Mouse (Mus musculus) embryonic facial prominence, embryonic 15.5 days (tissue): Measurements from ENCODE around the gene Zdhhc11. TPM values are rescaled to one million over a fixed set of nuclear protein-coding genes. Genes with fewer than 3 reads are reported as not detected.
"Not testable (repeated sequence)": the region's sequence is repeated elsewhere in the genome, so short reads cannot be mapped to it uniquely, and the experiment has no call there.

Experiments
- ATAC-seq: fragments of 200-750 bp; cut with Nextera tagmentation; 2 replicates; pipeline ENCODE4 v1.8.0; 2017; ENCODE audit warnings: low read depth, moderate TSS enrichment; ENCODE audit not compliant: insufficient number of reproducible peaks, low FRiP score, low TSS enrichment
- H3K27ac ChIP-seq: fragments of 300-500 bp; sonication (generic); replicated peaks from 2 replicates; pipeline ENCODE4 v1.5.1; 2015; ENCODE audit warnings: mild to moderate bottlenecking, inconsistent platforms
- H3K27me3 ChIP-seq: fragments of 300-500 bp; sonication (generic); 2 replicates; pipeline ENCODE4 v1.6.1; 2015; ENCODE audit warnings: inconsistent platforms
- H3K36me3 ChIP-seq: fragments of 300-500 bp; sonication (generic); 2 replicates; pipeline ENCODE4 v1.6.1; 2015; ENCODE audit warnings: mild to moderate bottlenecking, inconsistent platforms
- H3K4me1 ChIP-seq: fragments of 300-500 bp; sonication (generic); 2 replicates; pipeline ENCODE4 v1.6.1; 2015; ENCODE audit warnings: inconsistent platforms
- H3K4me2 ChIP-seq: fragments of 300-500 bp; sonication (generic); replicated peaks from 2 replicates; pipeline ENCODE4 v1.6.1; 2015; ENCODE audit warnings: mild to moderate bottlenecking, inconsistent platforms
- H3K4me3 ChIP-seq: fragments of 300-500 bp; sonication (generic); replicated peaks from 2 replicates; pipeline ENCODE4 v1.5.1; 2015; ENCODE audit warnings: mild to moderate bottlenecking, inconsistent platforms
- H3K9ac ChIP-seq: fragments of 300-500 bp; sonication (generic); 2 replicates; pipeline ENCODE4 v1.6.1; 2015; ENCODE audit warnings: inconsistent platforms
- H3K9me3 ChIP-seq: fragments of 300-500 bp; sonication (generic); replicated peaks from 2 replicates; pipeline ENCODE4 v1.6.1; 2016; ENCODE audit warnings: inconsistent platforms
- WGBS: fragments of 180-500 bp; shearing (Covaris S2); methylation state at CpG from one replicate; pipeline ENCODE4 v1.1.7; 2015; 5-methylcytosine and 5-hydroxymethylcytosine counted together
- polyA plus RNA-seq: library from polyadenylated mRNA; unstranded; fragments of >200 nt; fragmentation: Nextera tagmentation; extraction: Ambion mirVana; gene quantifications from 2 replicates; pipeline ENCODE4 v1.2.1, GENCODE M21; 2015

Gene Zdhhc11
- polyA plus RNA-seq, 1 experiment from 2014 or later = not detected

DNA sequence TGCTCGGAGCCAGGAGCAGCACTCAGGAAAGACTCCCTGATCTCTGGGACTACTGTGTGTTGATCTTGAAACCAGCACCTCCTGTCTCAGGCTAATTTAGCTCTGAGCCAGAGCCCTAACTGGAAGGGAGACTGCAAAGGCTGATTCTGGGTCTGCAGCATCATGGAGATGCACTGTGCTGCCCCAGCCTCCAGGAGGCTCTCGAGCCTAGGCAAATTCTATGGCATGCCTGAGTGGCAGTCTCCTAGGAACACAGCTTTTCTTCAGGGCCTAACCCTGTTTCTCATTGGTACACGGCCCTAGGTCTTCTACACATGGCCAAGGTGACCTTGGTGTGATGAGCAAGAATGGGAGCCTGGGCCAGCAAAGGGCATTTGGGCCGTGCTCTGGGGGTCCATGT, 2.5 kb upstream of the Zdhhc11 start:
- Histone ChIP-seq H3K4me1 (no peaks in the 10 kb centered on the region), H3K4me2 (no peak overlapping the region), H3K27ac (no peak overlapping the region), H3K4me3 (no peak overlapping the region), H3K9me3 (no peaks in the 10 kb centered on the region), H3K27me3 (no peaks in the 10 kb centered on the region; the same call in 1 of the 2 replicates), H3K36me3 (peaks cover 54% of the 10 kb centered on the region), H3K9ac (no peak overlapping the region)
- 81% methylated on average over 4 of the region's 4 CpGs for WGBS
- no peak for ATAC-seq

DNA sequence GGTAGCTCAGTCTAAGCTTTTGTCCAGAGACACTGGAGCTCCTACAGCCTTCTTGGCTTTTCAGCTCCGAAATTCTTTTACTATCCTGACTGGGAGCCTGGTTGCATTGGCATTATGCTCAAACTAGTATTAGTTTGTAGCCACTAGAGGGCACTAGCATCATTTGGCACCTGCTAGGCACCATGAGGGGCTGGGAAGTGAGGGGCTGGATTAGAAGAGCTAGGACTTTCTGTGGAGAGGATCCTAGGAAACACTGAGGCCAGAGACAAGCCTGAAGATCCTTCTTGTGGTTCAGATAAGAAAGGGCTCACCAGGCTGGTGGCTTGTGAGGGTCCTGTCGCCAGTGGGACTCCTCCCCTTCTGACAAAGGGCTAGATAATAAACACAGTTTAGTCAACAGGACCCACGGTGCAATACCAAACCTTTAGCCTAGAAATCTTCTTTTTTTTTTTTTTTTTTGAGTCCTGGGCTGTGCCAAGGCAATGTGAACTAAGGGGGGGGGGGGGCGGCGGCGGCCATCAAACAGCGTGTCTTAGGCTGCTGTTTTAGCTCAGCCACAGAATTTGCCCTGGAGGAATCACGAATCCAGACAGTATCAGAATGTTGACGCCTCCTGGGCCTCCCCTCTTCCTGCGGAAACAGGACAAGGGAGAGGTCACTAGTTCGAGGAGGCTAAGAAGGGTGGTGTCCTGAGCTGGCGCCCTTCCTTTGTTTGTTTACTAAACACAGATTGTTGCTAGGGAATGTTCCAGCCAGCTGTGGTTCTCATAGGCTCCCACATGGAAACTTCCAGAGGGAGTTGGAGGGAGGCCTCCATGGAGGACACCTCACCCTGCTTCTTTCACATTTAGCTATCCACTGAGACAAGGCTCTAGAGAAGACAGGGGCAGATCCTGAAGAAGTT, 7.1 kb downstream of the Zdhhc11 start:
- Histone ChIP-seq H3K4me1 (peaks cover 8% of the 10 kb centered on the region), H3K9ac (no peak overlapping the region), H3K9me3 (no peaks in the 10 kb centered on the region), H3K4me3 (no peak overlapping the region), H3K36me3 (no peaks in the 10 kb centered on the region), H3K27ac (no peak overlapping the region), H3K27me3 (no peaks in the 10 kb centered on the region; the same call in 1 of the 2 replicates), H3K4me2 (peak overlapping the region; percentile 38)
- ATAC-seq = peak; percentile 77; the same call in 1 of the 2 replicates
- WGBS = 17% methylated on average over 12 of the region's 12 CpGs

DNA sequence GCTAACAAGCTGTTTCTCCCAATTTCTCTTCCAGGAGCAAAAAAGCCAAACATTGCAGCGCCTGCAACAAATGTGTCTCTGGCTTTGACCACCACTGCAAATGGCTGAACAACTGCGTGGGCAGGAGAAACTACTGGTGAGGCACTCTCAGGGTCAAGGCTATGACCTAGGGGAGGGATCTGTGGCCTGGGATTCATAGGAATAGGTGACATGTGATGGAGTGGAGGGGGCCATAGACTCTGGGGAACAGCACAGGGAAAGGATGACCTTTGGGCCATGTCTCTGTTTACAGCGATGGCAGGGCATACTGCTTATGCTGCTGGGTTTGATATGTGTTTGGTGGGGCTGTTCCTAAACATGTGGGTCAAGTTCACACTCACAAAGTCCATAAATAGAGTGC, 10.9 kb downstream of the Zdhhc11 start:
- Histone ChIP-seq H3K36me3 (no peaks in the 10 kb centered on the region), H3K27ac (no peak overlapping the region), H3K4me3 (no peak overlapping the region), H3K4me2 (no peak overlapping the region), H3K9ac (no peak overlapping the region), H3K4me1 (peaks cover 8% of the 10 kb centered on the region), H3K27me3 (no peaks in the 10 kb centered on the region), H3K9me3 (no peaks in the 10 kb centered on the region)
- 86% methylated on average over 3 of the region's 3 CpGs for WGBS
- no peak for ATAC-seq

DNA sequence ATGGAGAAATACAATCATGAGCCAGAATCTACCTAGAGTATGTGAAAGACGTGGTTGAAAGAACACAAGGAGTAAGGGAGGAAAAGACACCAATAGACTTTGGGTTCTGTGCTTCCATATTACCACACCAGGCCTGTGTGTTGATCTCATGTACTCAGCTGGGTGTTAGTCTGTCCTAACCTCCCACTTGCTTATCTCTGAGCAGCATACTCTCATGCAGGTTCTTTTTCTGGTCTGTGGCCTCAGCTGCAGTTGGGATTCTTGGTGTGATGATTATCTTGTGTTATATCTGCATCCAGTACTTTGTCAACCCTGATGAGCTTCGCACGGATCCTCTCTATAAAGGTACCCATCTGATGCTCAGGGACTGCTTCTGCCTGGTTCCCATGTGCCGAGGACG, 13.3 kb downstream of the Zdhhc11 start:
- Histone ChIP-seq H3K27ac (no peak overlapping the region), H3K9me3 (no peaks in the 10 kb centered on the region), H3K9ac (no peak overlapping the region), H3K4me3 (no peak overlapping the region), H3K36me3 (no peaks in the 10 kb centered on the region), H3K4me1 (no peaks in the 10 kb centered on the region), H3K4me2 (no peak overlapping the region), H3K27me3 (no peaks in the 10 kb centered on the region)
- WGBS = 83% methylated on average over 5 of the region's 5 CpGs
- ATAC-seq = no peak

DNA sequence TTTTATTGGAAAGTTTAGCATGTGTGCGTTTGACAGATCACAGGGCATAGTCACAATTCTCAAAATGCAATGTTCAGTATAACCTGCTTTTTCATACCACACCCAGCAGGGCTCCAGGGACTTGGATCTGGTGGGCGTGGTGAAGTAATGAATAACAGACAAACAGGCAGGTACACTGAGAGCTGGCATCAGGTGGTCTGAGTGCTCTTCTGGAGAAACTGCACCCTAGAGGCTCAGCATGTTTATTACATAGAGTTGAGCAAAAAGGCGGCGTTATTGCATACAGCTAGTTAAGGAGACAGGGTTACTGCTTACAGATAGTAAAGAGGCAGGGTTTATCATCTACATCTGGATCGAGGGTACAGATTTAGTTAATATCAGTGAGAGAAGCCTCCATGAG, 26.7 kb downstream of the Zdhhc11 start:
- peak; percentile 54; the same call in 1 of the 2 replicates for ATAC-seq
- Histone ChIP-seq H3K4me2 (no peak overlapping the region), H3K9me3 (no peaks in the 10 kb centered on the region), H3K27me3 (no peaks in the 10 kb centered on the region), H3K9ac (no peak overlapping the region), H3K27ac (no peak overlapping the region), H3K4me1 (no peaks in the 10 kb centered on the region), H3K36me3 (no peaks in the 10 kb centered on the region), H3K4me3 (no peak overlapping the region)
- 62% methylated on average over 5 of the region's 5 CpGs for WGBS

DNA sequence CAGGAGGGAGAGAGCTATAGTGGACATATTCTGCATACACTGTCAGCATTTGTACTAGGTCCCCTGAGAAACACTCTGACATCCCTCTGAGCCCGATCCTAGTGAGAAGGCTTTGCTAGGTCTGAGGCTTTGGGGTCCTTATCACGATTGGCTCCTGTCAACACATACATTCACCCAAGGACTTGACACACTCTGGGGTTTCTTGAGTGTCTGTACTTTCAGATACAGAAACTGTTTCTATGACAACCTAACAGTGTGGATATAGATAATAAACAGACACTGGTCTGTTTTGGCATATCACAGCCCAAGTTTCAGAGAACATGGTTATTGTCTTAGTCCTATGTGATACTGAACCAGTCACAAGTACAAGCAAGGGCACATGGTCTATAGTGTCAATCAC, 27.1 kb downstream of the Zdhhc11 start:
- Histone ChIP-seq H3K4me1 (no peaks in the 10 kb centered on the region), H3K9ac (no peak overlapping the region), H3K4me3 (no peak overlapping the region), H3K9me3 (no peaks in the 10 kb centered on the region), H3K27ac (no peak overlapping the region), H3K27me3 (no peaks in the 10 kb centered on the region), H3K36me3 (no peaks in the 10 kb centered on the region), H3K4me2 (no peak overlapping the region)
- ATAC-seq = no peak
- WGBS = 68% methylated on average over 2 of the region's 2 CpGs

DNA sequence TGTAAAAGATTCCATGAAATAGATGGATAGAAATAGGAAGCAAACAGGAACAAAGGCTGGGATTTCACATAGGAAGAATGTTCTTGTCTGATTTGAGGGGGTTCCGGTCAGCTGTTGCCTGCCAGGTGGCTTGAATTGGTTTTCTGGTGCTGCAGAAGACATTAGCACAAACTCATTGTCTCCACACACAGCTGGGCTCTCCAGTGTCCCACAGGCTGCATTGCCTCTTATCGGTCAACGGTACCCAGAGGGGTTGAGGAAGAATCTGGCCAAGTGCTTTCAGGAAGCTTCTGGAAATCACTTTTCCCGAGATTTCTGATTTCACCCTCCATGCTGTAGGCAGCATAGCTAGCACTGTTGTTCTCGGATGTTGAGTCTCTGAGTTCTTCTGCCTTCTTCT, 27.6 kb downstream of the Zdhhc11 start:
- ATAC-seq = no peak
- H3K4me1 ChIP-seq = no peaks in the 10 kb centered on the region
- no peak overlapping the region for H3K9ac ChIP-seq
- no peaks in the 10 kb centered on the region for H3K9me3 ChIP-seq
- no peak overlapping the region for H3K4me2 ChIP-seq
- no peaks in the 10 kb centered on the region for H3K27me3 ChIP-seq
- H3K27ac ChIP-seq = no peak overlapping the region
- 82% methylated on average over 5 of the region's 5 CpGs for WGBS
- no peaks in the 10 kb centered on the region for H3K36me3 ChIP-seq
- no peak overlapping the region for H3K4me3 ChIP-seq

DNA sequence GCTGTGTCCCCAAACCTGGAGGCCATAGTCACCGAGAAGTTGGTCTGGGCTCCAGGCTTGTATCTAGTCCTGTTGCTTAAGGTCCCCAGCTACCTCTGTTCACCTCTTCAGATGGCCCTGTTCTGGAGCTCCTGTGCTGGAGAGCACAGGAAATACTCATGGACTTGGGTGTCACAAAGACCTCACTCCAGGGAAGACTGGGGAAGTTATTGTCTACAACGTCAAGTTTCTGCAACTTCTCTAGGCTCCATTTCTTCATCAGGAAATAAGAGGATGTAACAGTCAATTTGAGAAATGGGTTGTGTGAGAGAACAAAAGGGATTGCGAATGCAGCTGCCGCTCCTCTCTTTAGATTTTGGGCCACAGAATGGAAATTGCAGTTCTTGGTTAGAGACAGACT, 32.8 kb downstream of the Zdhhc11 start:
- Histone ChIP-seq H3K9ac (no peak overlapping the region), H3K4me2 (no peak overlapping the region), H3K27ac (no peak overlapping the region), H3K4me3 (no peak overlapping the region), H3K36me3 (no peaks in the 10 kb centered on the region), H3K4me1 (no peaks in the 10 kb centered on the region), H3K27me3 (no peaks in the 10 kb centered on the region), H3K9me3 (no peaks in the 10 kb centered on the region)
- WGBS = 85% methylated on average over 4 of the region's 4 CpGs
- ATAC-seq = no peak

DNA sequence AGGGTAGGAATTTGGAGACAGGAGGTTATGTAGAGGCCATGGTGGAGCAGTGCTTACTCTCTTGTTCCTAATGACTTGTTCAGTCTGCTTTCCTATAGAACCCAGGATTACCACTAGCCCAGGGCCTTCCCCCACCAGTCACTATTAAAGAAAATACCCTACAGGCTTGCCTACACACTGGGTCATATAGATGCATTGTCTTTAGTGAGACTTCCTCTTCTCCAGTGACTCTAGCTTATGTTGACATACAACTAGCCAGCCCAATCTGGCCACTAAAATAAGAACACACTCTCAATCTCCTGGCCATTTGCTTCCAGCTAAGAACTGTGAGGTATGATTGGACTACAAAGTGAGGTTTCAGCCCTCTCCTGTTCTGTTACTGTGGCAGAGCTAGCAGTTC, 36.9 kb downstream of the Zdhhc11 start:
- no peaks in the 10 kb centered on the region for H3K27me3 ChIP-seq
- H3K27ac ChIP-seq = no peak overlapping the region
- H3K4me2 ChIP-seq = no peak overlapping the region
- no peaks in the 10 kb centered on the region for H3K9me3 ChIP-seq
- H3K9ac ChIP-seq = no peak overlapping the region
- H3K36me3 ChIP-seq = no peaks in the 10 kb centered on the region
- H3K4me1 ChIP-seq = no peaks in the 10 kb centered on the region
- ATAC-seq = no peak
- H3K4me3 ChIP-seq = no peak overlapping the region

DNA sequence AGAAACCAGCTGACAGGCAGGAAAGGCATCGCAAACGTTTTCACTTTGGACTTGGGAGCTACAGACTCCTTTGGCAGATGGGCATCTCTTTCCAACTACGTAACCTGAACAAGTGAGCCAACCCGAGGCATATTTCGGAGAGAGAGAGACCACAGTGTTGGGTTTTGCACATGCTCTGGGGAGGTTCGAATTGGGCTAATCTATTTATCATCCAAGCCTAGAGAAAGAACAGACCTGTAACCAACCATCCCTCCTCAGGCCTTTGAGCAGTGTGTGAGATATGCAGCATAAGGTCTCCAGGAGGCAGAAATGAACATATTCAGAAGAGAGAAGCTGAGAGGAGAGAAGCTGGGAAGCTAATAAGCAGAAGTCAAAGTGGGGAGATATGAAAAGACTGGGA, 37.3 kb downstream of the Zdhhc11 start:
- no peak for ATAC-seq
- no peaks in the 10 kb centered on the region for H3K36me3 ChIP-seq
- H3K27ac ChIP-seq = no peak overlapping the region
- H3K4me1 ChIP-seq = no peaks in the 10 kb centered on the region
- no peaks in the 10 kb centered on the region for H3K9me3 ChIP-seq
- no peak overlapping the region for H3K4me2 ChIP-seq
- no peaks in the 10 kb centered on the region for H3K27me3 ChIP-seq
- H3K4me3 ChIP-seq = no peak overlapping the region
- H3K9ac ChIP-seq = no peak overlapping the region
- WGBS = 73% methylated on average over 6 of the region's 6 CpGs

DNA sequence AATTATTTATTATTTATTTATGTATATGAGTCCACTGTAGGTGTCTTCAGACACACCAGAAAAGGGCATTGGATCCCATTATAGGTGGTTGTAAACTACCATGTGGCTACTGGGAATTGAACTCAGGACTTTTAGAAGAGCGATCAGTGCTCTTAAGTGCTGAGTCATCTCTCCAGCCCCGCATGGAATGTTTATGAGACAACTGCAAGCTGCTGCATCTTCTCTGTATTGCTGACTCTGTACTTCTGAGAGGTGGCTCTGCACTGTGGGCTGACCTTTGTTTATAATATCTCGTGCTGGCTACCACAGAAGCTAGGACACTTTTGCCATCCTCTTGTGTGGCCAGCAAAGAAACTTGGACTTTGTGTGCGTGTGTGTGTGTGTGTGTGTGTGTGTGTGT, 37.8 kb downstream of the Zdhhc11 start:
- no peak for ATAC-seq
- WGBS = 74% methylated on average over 4 of the region's 4 CpGs
- H3K9ac ChIP-seq = no peak overlapping the region
- H3K4me3 ChIP-seq = no peak overlapping the region
- no peaks in the 10 kb centered on the region for H3K9me3 ChIP-seq
- no peaks in the 10 kb centered on the region for H3K36me3 ChIP-seq
- no peaks in the 10 kb centered on the region for H3K27me3 ChIP-seq
- H3K27ac ChIP-seq = no peak overlapping the region
- no peak overlapping the region for H3K4me2 ChIP-seq
- no peaks in the 10 kb centered on the region for H3K4me1 ChIP-seq

DNA sequence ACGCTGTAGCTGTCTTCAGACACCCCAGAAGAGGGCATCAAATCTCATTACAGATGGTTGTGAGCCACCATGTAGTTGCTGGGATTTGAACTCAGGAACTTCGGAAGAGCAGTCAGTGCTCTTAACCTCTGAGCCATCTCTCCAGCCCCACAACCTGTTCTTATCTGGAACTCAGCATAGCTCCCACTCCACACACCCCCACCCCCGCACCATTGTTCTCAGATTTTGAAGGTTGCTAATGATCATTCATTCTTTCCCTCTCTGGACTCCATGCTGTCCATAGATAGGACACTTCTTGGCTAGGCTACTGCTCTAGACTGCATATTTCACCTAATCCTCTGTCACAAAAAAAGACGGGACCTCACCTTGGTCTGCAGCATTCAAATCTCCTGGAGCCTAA, 43.2 kb downstream of the Zdhhc11 start:
- not testable (repeated sequence) for H3K27ac ChIP-seq, H3K4me2 ChIP-seq, H3K4me3 ChIP-seq, H3K9me3 ChIP-seq, H3K36me3 ChIP-seq, H3K9ac ChIP-seq, ATAC-seq
- peaks cover 21% of the 10 kb centered on the region for H3K27me3 ChIP-seq
- H3K4me1 ChIP-seq = peaks cover 22% of the 10 kb centered on the region
- WGBS = 90% methylated on average over 4 of the region's 4 CpGs
